Mouse (Mus musculus): ENCODE measurements around the gene Mgat4e. TPM values are rescaled to one million over a fixed set of nuclear protein-coding genes. Genes with fewer than 3 reads are reported as not detected.
A peak's percentile ranks its signal among the peaks of the same experiment; 100 is the strongest.

The Mgat4e gene
- polyA plus RNA-seq, 1 experiment = 0.29 TPM

DNA sequence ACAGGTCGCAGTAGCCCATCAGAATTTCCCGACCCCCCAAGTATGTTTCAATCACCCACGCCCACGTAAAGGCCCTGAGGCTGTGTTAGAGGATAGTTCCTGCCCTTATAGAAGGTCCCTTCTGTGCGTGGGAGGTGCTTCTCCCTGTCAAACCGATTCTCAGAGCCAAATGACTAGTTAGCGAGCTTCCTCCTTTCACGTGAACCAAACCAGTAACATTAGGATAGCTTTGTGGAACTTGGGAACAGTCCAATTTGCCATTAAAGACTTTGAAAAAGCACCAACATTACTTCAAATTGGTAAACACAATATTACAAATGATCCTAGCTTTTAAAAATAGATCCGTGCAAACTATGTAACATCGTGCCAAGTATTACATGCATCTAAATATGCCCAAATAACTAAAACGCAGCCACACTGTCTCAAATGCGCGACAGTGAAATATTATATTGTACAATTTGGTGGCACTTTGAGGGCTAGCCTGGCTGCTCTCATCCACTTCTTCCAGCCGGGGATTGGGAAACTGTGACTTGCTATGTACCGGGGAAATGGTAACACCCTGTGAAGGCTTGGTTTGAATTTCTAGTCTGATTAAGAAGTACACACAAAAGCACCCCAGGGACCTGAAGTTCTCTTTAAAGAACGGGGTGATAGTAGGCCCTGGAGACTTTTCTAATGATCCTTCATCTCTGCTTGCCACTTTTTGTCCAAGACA, 35.4 kb downstream of the Mgat4e start:
- DNase-seq (ENCODE audit: low spot score) = no peak

DNA sequence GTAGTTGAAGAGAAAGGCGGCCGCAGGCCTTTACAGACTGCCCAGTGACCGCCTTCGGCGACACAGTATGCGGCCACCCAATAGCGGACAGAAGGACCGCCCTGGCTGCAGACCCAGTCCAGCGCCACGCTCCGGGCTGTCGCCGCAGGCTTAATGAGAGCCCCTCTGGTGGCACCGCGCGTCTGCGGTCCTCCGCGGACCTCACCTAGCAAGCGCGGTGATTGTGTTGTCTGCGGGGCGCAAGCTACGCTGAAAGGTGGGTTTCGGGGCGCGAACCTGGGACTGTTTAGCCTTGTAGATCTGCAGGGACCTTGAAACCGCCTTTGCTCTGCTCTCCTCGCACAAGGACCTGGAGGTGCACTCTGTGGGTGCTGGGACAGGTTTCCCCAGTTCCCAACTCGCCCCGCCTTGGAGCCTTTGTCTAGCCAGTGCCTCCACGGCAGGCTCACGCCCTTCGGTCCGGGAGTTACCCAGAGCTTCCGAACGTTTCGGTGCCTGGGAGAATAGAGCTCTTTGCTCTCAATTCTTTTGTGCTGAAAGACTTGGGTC, 36.1 kb downstream of the Mgat4e start:
- peak; percentile 55 for DNase-seq (ENCODE audit: low spot score)

DNA sequence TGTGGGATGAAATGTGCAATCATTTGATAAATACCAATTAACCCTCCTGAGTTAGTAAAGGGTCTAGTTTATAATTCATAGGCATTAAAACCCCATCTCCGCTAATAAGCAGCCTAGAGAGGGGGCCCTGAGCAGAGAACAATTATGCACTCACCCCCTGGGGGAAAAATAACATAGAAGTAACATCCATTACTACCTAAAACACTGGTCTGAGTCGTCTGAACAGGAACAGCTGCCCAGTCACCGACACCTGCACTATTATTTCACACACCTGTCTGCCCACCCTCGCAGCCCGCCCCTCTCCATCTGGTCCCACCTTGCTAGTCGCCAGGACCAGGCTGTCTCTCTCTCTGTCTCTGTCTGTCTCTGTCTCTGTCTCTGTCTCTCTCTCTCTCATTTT, 36.9 kb downstream of the Mgat4e start:
- DNase-seq (ENCODE audit: low spot score) = no peak

DNA sequence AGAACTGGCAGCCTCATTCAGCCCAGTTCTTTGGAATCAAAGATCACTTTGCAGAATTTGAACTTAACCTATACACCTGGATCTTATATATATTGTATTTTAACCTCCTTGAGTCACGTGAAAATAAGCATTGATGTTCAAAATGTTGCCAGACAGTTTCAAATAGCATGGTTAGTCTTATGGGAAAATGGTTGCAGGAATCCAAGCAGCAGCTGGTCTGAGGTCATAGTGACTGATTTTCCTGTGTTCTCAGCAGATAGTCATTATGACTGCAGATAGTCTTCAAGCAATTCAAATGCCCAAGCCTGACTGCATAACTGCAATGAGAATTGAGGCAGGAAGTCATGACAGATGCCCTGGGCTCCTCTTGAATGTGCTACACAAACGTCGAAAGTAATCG, 37.3 kb downstream of the Mgat4e start:
- no peak for DNase-seq (ENCODE audit: low spot score)

DNA sequence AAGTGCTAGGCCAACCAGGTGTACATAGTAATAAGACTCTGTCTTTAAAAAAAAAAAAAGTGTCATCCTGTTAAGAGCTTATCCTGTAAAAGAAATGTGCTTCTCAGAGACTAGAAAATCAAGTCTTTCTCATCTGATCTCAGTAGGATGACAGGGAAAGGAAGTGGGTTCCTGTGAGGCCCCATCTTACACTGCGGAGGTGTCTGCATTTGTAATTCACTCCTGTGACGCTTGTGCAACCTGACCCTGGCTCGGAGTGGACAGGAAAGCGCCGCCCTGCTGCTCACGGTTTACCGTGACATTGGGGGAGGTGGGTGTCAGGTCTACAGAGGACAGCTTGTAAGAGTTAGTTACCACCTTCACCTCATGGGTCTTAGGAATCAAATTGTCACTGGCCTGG, 39.5 kb downstream of the Mgat4e start:
- no peak for DNase-seq (ENCODE audit: low spot score)

DNA sequence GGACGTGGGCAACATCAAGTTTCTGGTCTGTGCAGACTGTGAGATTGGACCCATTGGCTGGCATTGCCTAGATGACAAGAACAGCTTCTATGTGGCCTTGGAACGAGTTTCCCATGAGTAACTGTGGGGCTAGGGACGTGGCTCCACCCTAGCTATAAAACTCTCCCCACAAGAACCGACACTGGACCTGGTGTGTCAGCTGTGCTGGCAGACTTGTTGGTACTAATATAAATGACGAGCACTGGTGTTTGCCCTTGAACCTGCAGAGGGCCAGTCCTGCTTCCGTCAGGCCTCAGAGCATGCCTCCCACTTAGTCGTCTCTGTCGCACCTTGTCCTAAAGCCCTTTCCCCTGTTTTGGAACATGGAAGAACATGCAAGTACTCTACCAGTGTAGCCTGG, 43.3 kb downstream of the Mgat4e start:
- no peak for DNase-seq (ENCODE audit: low spot score)

DNA sequence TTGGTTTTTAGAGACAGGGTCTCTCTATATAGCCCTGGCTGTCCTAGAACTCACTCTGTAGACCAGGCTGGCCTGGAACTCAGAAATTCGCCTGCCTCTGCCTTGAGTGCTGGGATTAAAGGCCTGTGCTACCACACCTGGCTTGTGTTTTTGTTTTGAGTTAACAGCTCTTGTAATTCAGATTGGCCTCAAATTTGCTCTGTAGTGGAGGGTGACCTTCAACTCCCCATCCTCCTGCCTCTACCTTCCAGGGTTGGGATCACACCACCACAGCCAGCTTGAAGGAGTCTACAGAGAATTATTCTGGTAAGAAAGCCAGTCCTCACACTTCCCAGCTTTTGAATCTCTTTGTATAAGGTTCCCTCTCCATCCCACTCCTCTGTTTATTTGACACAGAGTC, 48.6 kb downstream of the Mgat4e start:
- no peak for DNase-seq (ENCODE audit: low spot score)

DNA sequence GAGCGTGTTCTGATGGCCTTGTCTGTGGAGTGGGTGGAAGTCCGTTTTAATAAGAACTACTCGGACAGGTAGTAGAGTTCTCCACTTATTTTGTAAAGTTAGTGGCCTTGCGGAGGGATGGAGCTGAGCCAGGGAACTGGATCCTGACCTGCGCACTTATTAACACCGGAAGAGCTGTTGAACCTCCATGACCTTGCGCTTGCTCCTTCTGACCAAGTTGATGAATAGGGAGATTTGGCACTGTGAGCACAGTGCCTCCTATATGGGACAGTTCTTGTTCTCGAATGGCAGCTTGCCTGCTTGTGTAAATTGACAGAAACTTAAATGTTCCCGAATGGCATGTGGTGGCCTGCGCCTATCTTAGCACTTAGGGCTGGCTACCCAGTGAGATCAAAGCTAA, 53.5 kb downstream of the Mgat4e start:
- no peak for DNase-seq (ENCODE audit: low spot score)

DNA sequence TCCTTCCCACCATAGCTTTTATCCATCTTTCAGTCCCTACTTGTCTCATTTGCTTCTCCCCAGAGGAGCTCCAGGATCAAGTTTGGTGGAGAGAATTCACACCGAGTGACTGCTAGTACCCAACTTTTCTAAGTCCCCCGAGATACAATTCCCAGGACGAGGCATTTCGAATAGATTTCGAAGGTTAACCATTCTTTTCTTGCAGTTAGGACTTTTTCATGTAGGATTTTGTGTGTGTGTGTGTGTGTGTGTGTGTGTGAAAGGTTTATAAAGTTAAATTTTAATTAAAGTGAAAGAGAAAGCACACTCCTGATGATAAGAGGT, 54.3 kb downstream of the Mgat4e start:
- no peak for DNase-seq (ENCODE audit: low spot score)

DNA sequence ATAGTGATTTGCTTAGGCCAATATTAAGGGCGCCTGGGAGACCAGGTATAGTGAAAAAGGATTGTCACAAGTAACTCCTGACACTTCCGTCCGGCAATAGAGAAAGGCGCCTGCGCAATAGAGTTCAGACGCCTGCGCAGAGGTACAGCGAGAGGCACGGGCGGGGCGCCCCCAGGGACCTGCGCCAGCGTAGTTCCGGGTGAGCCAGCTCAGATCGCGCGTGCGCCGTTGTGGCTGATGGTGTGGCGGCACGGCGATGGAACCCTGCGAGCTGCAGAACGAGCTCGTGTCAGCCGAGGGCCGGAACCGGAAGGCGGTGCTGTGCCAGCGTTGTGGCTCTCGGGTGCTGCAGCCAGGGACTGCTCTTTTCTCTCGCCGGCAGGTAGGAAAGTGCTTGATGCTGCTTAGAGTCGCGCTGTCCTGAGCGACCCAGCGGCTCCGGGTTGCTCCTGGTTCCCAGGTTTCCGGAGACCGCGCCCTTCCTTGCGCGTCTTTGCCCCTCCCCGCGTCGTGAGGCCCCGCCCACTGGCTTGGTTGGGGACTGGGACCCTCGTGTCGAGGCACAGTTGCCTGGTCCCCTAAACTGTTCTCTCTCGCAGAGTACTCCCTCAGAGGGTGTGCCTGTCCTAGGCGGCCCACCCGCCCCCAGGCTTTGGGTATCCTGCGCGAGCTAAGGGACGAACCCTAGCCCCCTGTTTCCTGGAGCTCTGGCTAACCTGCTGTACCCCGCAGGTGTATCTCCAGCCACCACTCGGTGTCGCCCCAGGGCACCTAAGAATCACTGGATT, 54.9 kb downstream of the Mgat4e start, which contains the start of gene Rabif:
Gene Rabif (plus strand): TSS at position 221 of the 788 bp plus-strand sequence.
- peak; percentile 98 for DNase-seq (ENCODE audit: low spot score)

DNA sequence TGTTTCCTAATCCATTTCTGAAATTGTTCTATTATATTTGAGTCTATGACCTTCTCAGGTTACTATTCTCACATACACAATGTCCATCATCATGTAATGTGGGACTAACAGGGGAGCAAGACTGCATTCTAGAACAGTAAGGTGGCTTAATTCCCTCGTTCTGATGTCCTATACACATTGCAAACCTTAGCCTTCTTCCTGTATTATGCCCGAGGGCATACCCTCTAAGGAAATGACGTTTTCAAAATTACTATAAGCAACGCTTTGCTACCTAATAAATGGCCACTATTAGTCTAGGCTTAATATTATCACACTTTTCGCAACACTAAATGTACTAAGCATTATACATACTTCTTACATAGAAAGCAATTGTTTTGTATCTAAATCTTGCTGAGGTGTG, 55.5 kb downstream of the Mgat4e start:
- no peak for DNase-seq (ENCODE audit: low spot score)

DNA sequence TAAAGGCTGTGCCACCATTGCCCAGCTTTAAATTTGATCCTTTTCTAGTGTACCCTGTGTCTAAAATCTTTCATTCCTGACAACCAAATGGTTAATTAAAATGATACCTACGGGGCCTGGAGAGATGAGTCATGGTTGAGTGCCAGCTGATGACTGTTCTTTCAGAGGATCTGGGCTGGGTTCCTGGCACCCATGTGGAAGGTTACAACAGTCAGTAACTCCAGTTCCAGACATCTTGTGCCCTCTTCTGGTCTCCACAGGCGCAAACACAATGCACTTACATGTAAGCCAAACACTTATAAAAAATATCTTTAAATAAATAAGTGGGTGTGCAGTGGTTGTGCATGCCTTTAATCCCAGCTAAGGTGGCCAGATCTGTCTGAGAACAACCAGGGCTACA, 56.0 kb downstream of the Mgat4e start:
- no peak for DNase-seq (ENCODE audit: low spot score)

DNA sequence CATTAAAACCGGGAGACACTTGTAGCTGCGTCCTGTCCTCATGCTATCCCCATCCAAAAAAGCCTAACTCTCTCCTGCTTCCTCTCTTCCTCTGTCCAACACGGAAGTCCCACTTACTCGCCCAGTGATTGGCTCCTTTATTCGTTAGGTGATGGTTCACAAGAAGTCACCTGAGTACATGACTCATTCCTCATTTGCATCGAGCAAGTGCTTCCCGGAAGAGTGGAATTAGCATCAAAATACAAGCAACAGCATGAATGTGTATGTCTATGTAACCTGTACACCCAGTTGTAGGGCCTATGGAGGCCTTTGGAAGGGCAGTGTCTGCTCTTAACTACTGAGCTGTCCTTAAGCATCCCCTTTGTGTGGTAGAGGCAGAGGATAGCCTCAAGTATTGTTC, 57.2 kb downstream of the Mgat4e start:
- no peak for DNase-seq (ENCODE audit: low spot score)

Other genes starting within 250 kb of the Mgat4e start
- gene Ppfia4, start 216.8 kb downstream of the Mgat4e start, polyA plus RNA-seq (2012; rRNA removed) = 8.4 and 8.6 TPM in 2 replicates
- 55.4 and 57.5 TPM in 2 replicates for gene Tmem183a, start 187.7 kb downstream of the Mgat4e start, polyA plus RNA-seq (2012; rRNA removed)
- not detected in 2 replicates for gene 4933406M09Rik, start 163.7 kb downstream of the Mgat4e start, polyA plus RNA-seq (2012; rRNA removed)
- gene Cyb5r1, start 144.1 kb downstream of the Mgat4e start, polyA plus RNA-seq (2012; rRNA removed) = 41.1 and 41.7 TPM in 2 replicates
- gene Adipor1, start 134.3 kb downstream of the Mgat4e start, polyA plus RNA-seq (2012; rRNA removed) = 77.7 and 87.7 TPM in 2 replicates
- gene Klhl12, start 94.2 kb downstream of the Mgat4e start, polyA plus RNA-seq (2012; rRNA removed) = 15.2 and 16.3 TPM in 2 replicates
- gene Rabif, start 55.0 kb downstream of the Mgat4e start, polyA plus RNA-seq (2012; rRNA removed) = 21.6 and 24.7 TPM in 2 replicates
- gene Kdm5b, start 10.5 kb upstream of the Mgat4e start, polyA plus RNA-seq (2012; rRNA removed) = 24.4 and 28.6 TPM in 2 replicates
- gene Syt2, start 97.0 kb upstream of the Mgat4e start, polyA plus RNA-seq (2012; rRNA removed) = 0.08 and 0.16 TPM in 2 replicates